Mouse (Mus musculus) lung, embryonic 16.5 days (tissue): ENCODE results near the gene Zfp663. TPM values are rescaled to one million over a fixed set of nuclear protein-coding genes. Genes with fewer than 3 reads are reported as not detected.

Experiments used
- ATAC-seq: fragments of 200-750 bp; cut with Nextera tagmentation; 2 replicates; pipeline ENCODE4 v1.8.0; 2017; ENCODE audit warnings: low read depth, mild to moderate bottlenecking, moderate library complexity
- H3K27ac ChIP-seq: fragments of 300-500 bp; sonication (generic); 2 replicates; pipeline ENCODE4 v1.5.1; 2014; ENCODE audit warnings: mild to moderate bottlenecking, control low read depth, low read length
- H3K27me3 ChIP-seq: fragments of 300-500 bp; sonication (generic); 2 replicates; pipeline ENCODE4 v1.6.1; 2014; ENCODE audit warnings: low read depth, low read length, mixed read lengths; ENCODE audit not compliant: control insufficient read depth, insufficient read depth
- H3K36me3 ChIP-seq: fragments of 300-500 bp; sonication (generic); 2 replicates; pipeline ENCODE4 v1.6.1; 2014; ENCODE audit warnings: low read length; ENCODE audit not compliant: control insufficient read depth, insufficient read depth
- H3K4me1 ChIP-seq: fragments of 300-500 bp; sonication (generic); replicated peaks from 2 replicates; pipeline ENCODE4 v1.6.1; 2014; ENCODE audit warnings: low read length, mixed read lengths; ENCODE audit not compliant: control insufficient read depth, insufficient read depth
- H3K4me2 ChIP-seq: fragments of 300-500 bp; sonication (generic); 2 replicates; pipeline ENCODE4 v1.6.1; 2014; ENCODE audit warnings: low read depth, low read length, control low read depth
- H3K4me3 ChIP-seq: fragments of 300-500 bp; sonication (generic); 2 replicates; pipeline ENCODE4 v1.5.1; 2014; ENCODE audit warnings: mild to moderate bottlenecking, low read length, control low read depth
- H3K9ac ChIP-seq: fragments of 300-500 bp; sonication (generic); 2 replicates; pipeline ENCODE4 v1.6.1; 2014; ENCODE audit warnings: low read length, control low read depth
- H3K9me3 ChIP-seq: fragments of 300-500 bp; sonication (generic); 2 replicates; pipeline ENCODE4 v1.6.1; 2016; ENCODE audit warnings: low read length; ENCODE audit not compliant: control insufficient read depth
- WGBS: fragments of 180-500 bp; shearing (Covaris S2); extraction: QIAGEN DNeasy Blood & Tissue Kit; methylation state at CpG from one replicate; pipeline ENCODE4 v1.1.7; 2014; 5-methylcytosine and 5-hydroxymethylcytosine counted together
- polyA plus RNA-seq: library from polyadenylated mRNA; unstranded; fragments of >200 nt; fragmentation: Nextera tagmentation; extraction: Ambion mirVana; gene quantifications from 2 replicates; pipeline ENCODE4 v1.2.1, GENCODE M21; 2015

The Zfp663 gene
- polyA plus RNA-seq, 1 experiment from 2014 or later = 1.9 TPM

GRCm38 (mm10) chr2:165305438-165305837, 63.1 kb downstream of the Zfp663 start:
- peak; percentile 35; the same call in 1 of the 2 replicates for ATAC-seq
- Histone ChIP-seq H3K9me3 (no peaks in the 10 kb centered on the region), H3K4me1 (peaks cover 6% of the 10 kb centered on the region), H3K4me3 (no peak overlapping the region), H3K27me3 (no peaks in the 10 kb centered on the region), H3K36me3 (peaks cover 24% of the 10 kb centered on the region), H3K27ac (no peak overlapping the region), H3K9ac (no peak overlapping the region), H3K4me2 (no peak overlapping the region)
- 61% methylated on average over 8 of the region's 8 CpGs for WGBS

DNA sequence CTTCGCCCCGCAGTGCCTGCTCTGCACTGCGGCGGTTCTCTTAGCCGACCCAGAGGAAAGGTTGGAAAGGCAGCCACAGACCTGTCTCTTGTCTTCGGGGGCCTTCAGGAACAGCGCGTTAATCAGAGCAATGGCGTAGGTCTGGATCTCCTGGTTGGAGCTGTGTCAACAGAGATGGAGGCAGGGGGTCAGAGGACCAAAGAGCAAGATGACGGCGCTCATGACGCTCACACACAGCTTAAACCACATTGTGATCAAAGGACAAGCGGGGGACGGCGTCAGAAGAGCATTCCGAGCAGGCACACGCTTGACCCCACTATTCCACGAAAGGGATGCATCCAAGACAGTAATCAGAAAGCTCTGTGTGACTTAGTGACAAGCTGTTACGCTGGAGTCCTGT, 63.7 kb downstream of the Zfp663 start:
- Histone ChIP-seq H3K4me1 (peaks cover 6% of the 10 kb centered on the region), H3K27me3 (no peaks in the 10 kb centered on the region), H3K4me2 (no peak overlapping the region), H3K27ac (no peak overlapping the region), H3K9ac (no peak overlapping the region), H3K36me3 (peaks cover 22% of the 10 kb centered on the region), H3K4me3 (no peak overlapping the region), H3K9me3 (no peaks in the 10 kb centered on the region)
- ATAC-seq = no peak
- 68% methylated on average over 19 of the region's 19 CpGs for WGBS

DNA sequence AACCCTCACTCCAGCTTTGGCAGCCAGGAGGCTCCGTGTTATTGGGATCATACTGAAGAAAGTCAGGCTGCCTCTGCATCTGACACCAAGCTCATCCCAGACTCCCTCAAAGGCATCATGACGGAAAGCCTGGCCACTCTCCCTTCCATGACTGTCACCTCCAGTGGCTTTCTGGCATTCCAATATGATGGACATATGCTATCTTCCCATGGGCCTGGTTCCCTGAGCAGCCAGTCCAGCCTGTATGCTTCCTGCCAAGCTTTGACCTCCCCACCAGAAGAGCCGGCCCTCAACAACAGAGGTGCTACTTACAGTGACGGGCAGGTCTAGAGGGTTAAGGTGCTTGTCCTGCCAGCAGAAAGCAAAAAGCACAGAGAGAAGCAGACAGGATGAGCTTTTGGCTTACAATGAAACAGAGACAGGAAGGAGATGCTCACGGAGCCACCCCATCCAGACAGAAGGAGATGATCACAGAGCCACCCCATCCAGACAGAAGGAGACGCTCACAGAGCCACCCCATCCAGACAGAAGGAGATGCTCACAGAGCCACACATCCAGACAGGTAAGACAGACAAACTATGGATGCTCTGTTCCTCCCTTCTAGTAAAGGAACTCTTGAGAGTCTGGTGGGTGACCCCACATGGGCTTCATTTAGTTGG, 65.0 kb downstream of the Zfp663 start:
- ATAC-seq = no peak
- Histone ChIP-seq H3K27ac (no peak overlapping the region), H3K9ac (no peak overlapping the region), H3K4me3 (no peak overlapping the region), H3K4me2 (no peak overlapping the region), H3K27me3 (no peaks in the 10 kb centered on the region), H3K36me3 (peaks cover 22% of the 10 kb centered on the region), H3K9me3 (no peaks in the 10 kb centered on the region), H3K4me1 (peaks cover 6% of the 10 kb centered on the region)
- 89% methylated on average over 6 of the region's 6 CpGs for WGBS

GRCm38 (mm10) chr2:165301409-165301808, 67.1 kb downstream of the Zfp663 start:
- 61% methylated on average over 3 of the region's 3 CpGs for WGBS
- Histone ChIP-seq H3K4me3 (no peak overlapping the region), H3K9ac (no peak overlapping the region), H3K9me3 (no peaks in the 10 kb centered on the region), H3K36me3 (peaks cover 35% of the 10 kb centered on the region), H3K27ac (no peak overlapping the region), H3K27me3 (no peaks in the 10 kb centered on the region), H3K4me2 (no peak overlapping the region), H3K4me1 (peaks cover 6% of the 10 kb centered on the region)
- ATAC-seq = no peak

Other genes with a start within 250 kb of the Zfp663 start
- gene Cdh22, start 133.9 kb downstream of the Zfp663 start, polyA plus RNA-seq = 0.67 and 0.88 TPM in 2 replicates
- 47.9 and 48.0 TPM in 2 replicates for gene Slc35c2, start 80.9 kb downstream of the Zfp663 start, polyA plus RNA-seq
- gene Elmo2, start 42.2 kb downstream of the Zfp663 start, polyA plus RNA-seq = 76.6 and 82.8 TPM in 2 replicates
- gene Zfp334, start 19.5 kb upstream of the Zfp663 start, polyA plus RNA-seq = 5.9 and 6.6 TPM in 2 replicates
- 0.18 TPM in 1 of 2 replicates, not detected in the other for gene Ocstamp, start 31.7 kb upstream of the Zfp663 start, polyA plus RNA-seq
- gene Slc13a3, start 104.5 kb upstream of the Zfp663 start, polyA plus RNA-seq = 0.57 and 0.80 TPM in 2 replicates
- 29.4 and 30.6 TPM in 2 replicates for gene Trp53rka, start 124.6 kb upstream of the Zfp663 start, polyA plus RNA-seq
- gene Slc2a10, start 135.1 kb upstream of the Zfp663 start, polyA plus RNA-seq = 12.7 and 13.1 TPM in 2 replicates
- gene Eya2, start 226.3 kb upstream of the Zfp663 start, polyA plus RNA-seq = 6.0 and 6.9 TPM in 2 replicates